Comparison of ENCODE assay signal across 15 mouse cellular contexts in genomic region chr5:98935930-98936329, GRCm38 (mm10).
DNase-seq lines count a peak whose midpoint lies in the region; ATAC-seq lines count a peak whose summit lies in the region.
"Had no signal": no experiment of that assay in that cellular context is flagged by ENCODE, and none has a peak within 500 bp of the region (broad histone marks: within the 10 kb centered on the region; RNA-seq: fewer than 3 reads in every experiment).

No protein-coding gene starts in this region.

- no peaks in the 10 kb centered on the region for H3K36me3 ChIP-seq in heart, embryonic 12.5 days
- no peaks in the 10 kb centered on the region for H3K36me3 ChIP-seq in lung, embryonic 16.5 days (ENCODE audit: control insufficient read depth, insufficient read depth, low read length)
- H3K36me3 ChIP-seq in intestine, embryonic 16.5 days (ENCODE audit: control insufficient read depth, insufficient read depth, low read length), result no peaks in the 10 kb centered on the region
- H3K36me3 ChIP-seq: hindbrain, embryonic 15.5 days; liver, embryonic 12.5 days had no signal

- H3K4me1 ChIP-seq in heart, embryonic 12.5 days (replicated peaks), result no peaks in the 10 kb centered on the region
- 0 out of 2 replicates have a peak, but pooled peaks cover 3% of the 10 kb centered on the region for H3K4me1 ChIP-seq in lung, embryonic 16.5 days (replicated peaks; ENCODE audit: control insufficient read depth, insufficient read depth, low read length)
- peaks cover 4% of the 10 kb centered on the region; the same call in 1 of the 2 replicates for H3K4me1 ChIP-seq in intestine, embryonic 16.5 days (ENCODE audit: control insufficient read depth, insufficient read depth, low read length)
- H3K4me1 ChIP-seq: hindbrain, embryonic 15.5 days; liver, embryonic 12.5 days had no signal

- no peaks in the 10 kb centered on the region for H3K9me3 ChIP-seq in heart, embryonic 12.5 days (replicated peaks)
- no peaks in the 10 kb centered on the region for H3K9me3 ChIP-seq in lung, embryonic 16.5 days (ENCODE audit: control insufficient read depth, low read length)
- no peaks in the 10 kb centered on the region for H3K9me3 ChIP-seq in intestine, embryonic 16.5 days (ENCODE audit: control insufficient read depth, low read length)
- H3K9me3 ChIP-seq: hindbrain, embryonic 15.5 days; liver, embryonic 12.5 days had no signal

- peak; percentile 68 for ATAC-seq in heart, embryonic 12.5 days (ENCODE audit: insufficient number of reproducible peaks, low FRiP score)
- peak; percentile 93 for ATAC-seq in lung, embryonic 16.5 days (ENCODE audit: low read depth)
- ATAC-seq in intestine, embryonic 16.5 days, result peak; percentile 66
- ATAC-seq in cerebellum, adult (ENCODE audit: insufficient number of reproducible peaks, low FRiP score, low TSS enrichment), result no peak
- ATAC-seq: activated CD4-positive, CD25-positive, alpha-beta regulatory T cell, adult 4 months; forebrain, postnatal 0 days; liver, embryonic 12.5 days had no signal

- no peak overlapping the region for H3K27ac ChIP-seq in heart, embryonic 12.5 days (ENCODE audit: poor library complexity, severe bottlenecking)
- peak overlapping the region; percentile 70 for H3K27ac ChIP-seq in lung, embryonic 16.5 days (ENCODE audit: low read length)
- H3K27ac ChIP-seq in intestine, embryonic 16.5 days (ENCODE audit: low read length), result no peak overlapping the region
- H3K27ac ChIP-seq: hindbrain, embryonic 15.5 days; liver, embryonic 12.5 days had no signal

- H3K9ac ChIP-seq in heart, embryonic 12.5 days, result no peak overlapping the region
- H3K9ac ChIP-seq in lung, embryonic 16.5 days (ENCODE audit: low read length), result no peak overlapping the region
- H3K9ac ChIP-seq in intestine, embryonic 16.5 days (ENCODE audit: low read depth, low read length), result no peak overlapping the region
- H3K9ac ChIP-seq: forebrain, postnatal 0 days; hindbrain, embryonic 15.5 days; liver, embryonic 12.5 days had no signal

- H3K4me2 ChIP-seq in heart, embryonic 12.5 days, result peak overlapping the region; percentile 38
- peak overlapping the region; percentile 29 for H3K4me2 ChIP-seq in lung, embryonic 16.5 days (ENCODE audit: low read depth, low read length)
- H3K4me2 ChIP-seq in intestine, embryonic 16.5 days (ENCODE audit: low read depth, low read length), result no peak overlapping the region
- H3K4me2 ChIP-seq: hindbrain, embryonic 15.5 days; liver, embryonic 12.5 days had no signal

- DNase-seq in heart, adult 18-20 months, result no peak
- DNase-seq in lung, adult 18-20 months, result no peak
- DNase-seq in retina, postnatal 1 day, result peak; percentile 49
- DNase-seq in layer of hippocampus, postnatal 14 days (ENCODE audit: low spot score in 2 of 2), result no peak
- DNase-seq: cerebellum, postnatal 14 days; forebrain, postnatal 0 days; kidney, postnatal 4 days had no signal

- H3K27me3 ChIP-seq in heart, embryonic 12.5 days (replicated peaks), result no peaks in the 10 kb centered on the region
- H3K27me3 ChIP-seq in lung, embryonic 16.5 days (ENCODE audit: control insufficient read depth, insufficient read depth, low read depth, low read length), result no peaks in the 10 kb centered on the region
- H3K27me3 ChIP-seq in intestine, embryonic 16.5 days (replicated peaks; ENCODE audit: control insufficient read depth, insufficient read depth, low read length), result no peaks in the 10 kb centered on the region
- H3K27me3 ChIP-seq: hindbrain, embryonic 15.5 days; liver, embryonic 12.5 days had no signal

- 39% methylated on average over 8 of the region's 8 CpGs for WGBS in heart, embryonic 12.5 days
- 31% methylated on average over 8 of the region's 8 CpGs for WGBS in lung, embryonic 16.5 days
- 36% methylated on average over 8 of the region's 8 CpGs for WGBS in intestine, embryonic 16.5 days

- peak overlapping the region; percentile 7; the same call in 1 of the 2 replicates for H3K4me3 ChIP-seq in heart, embryonic 12.5 days
- H3K4me3 ChIP-seq in lung, embryonic 16.5 days (ENCODE audit: low read length), result 0 out of 2 replicates have a peak overlapping the region, but pooled peaks have one; percentile 1
- H3K4me3 ChIP-seq in intestine, embryonic 16.5 days (ENCODE audit: low read length), result no peak overlapping the region
- H3K4me3 ChIP-seq: hindbrain, embryonic 15.5 days; liver, embryonic 12.5 days; myocyte had no signal
